Mouse (Mus musculus): ENCODE data around the gene Synpo2.

DNA sequence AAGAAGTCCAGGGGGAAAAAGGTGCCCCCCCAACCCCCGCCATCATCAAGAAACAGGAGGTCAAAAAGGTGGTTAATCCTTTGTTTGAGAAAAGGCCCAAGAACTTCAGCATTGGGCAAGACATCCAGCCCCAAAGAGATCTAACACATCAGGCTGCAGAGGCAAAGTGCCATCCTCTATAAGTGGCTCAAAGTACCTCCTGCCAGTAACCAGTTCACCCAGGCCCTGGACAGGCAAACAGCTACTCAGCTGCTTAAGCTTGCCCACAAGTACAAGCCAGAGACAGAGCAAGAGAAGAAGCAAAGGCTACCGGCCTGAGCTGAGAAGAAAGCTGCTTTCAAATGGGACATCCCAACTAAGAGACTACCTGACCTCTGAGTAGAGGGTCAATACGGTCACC is 93.7 kb downstream of the Synpo2 start:
- no peak for TF ChIP-seq CTCF (IDR thresholded peaks at IDR 0.05)
- TF ChIP-seq EP300 (IDR thresholded peaks at IDR 0.05), result no peak

All from lung, postnatal 0 days (tissue).